Mouse (Mus musculus): ENCODE data around the gene Tex14. TPM values are rescaled to one million over a fixed set of nuclear protein-coding genes. Genes with fewer than 3 reads are reported as not detected.
A peak's percentile ranks its signal among the peaks of the same experiment; 100 is the strongest.

Gene Tex14
- polyA plus RNA-seq, 2 experiments from 2014 or later: 0.28 to 1.1 TPM

- ATAC-seq: no peak
These were observed 166.6 kb downstream of the Tex14 start for GRCm38 (mm10) chr11:87571361-87571950.

GRCm38 (mm10) chr11:87573751-87574150, 168.9 kb downstream of the Tex14 start:
- ATAC-seq: no peak

- no peak for ATAC-seq
These were observed 169.8 kb downstream of the Tex14 start for GRCm38 (mm10) chr11:87574520-87575180.

- ATAC-seq: no peak
These were observed 172.9 kb downstream of the Tex14 start for GRCm38 (mm10) chr11:87577601-87578248.

- ATAC-seq: peak; percentile 81
These were observed 173.5 kb downstream of the Tex14 start for GRCm38 (mm10) chr11:87578249-87578962.

GRCm38 (mm10) chr11:87578963-87579601, 174.2 kb downstream of the Tex14 start:
- ATAC-seq: no peak

GRCm38 (mm10) chr11:87579713-87580112, 174.8 kb downstream of the Tex14 start:
- ATAC-seq: no peak

GRCm38 (mm10) chr11:87580543-87581085, 175.7 kb downstream of the Tex14 start:
- ATAC-seq: no peak

GRCm38 (mm10) chr11:87581161-87581865, 176.4 kb downstream of the Tex14 start:
- ATAC-seq: no peak

- ATAC-seq: no peak
These were observed 177.3 kb downstream of the Tex14 start for GRCm38 (mm10) chr11:87581933-87582710.

- ATAC-seq: no peak
These were observed 178.6 kb downstream of the Tex14 start for GRCm38 (mm10) chr11:87583291-87584034.

GRCm38 (mm10) chr11:87584711-87585505, 180.0 kb downstream of the Tex14 start:
- ATAC-seq: no peak

- no peak for ATAC-seq
These were observed 182.5 kb downstream of the Tex14 start for GRCm38 (mm10) chr11:87587211-87587874.

- no peak for ATAC-seq
These were observed 184.7 kb downstream of the Tex14 start for GRCm38 (mm10) chr11:87589605-87590004.

GRCm38 (mm10) chr11:87590841-87591525, 186.1 kb downstream of the Tex14 start:
- ATAC-seq: no peak

- ATAC-seq: peak; percentile 92
These were observed 186.9 kb downstream of the Tex14 start, which contains the start of gene Mtmr4 for GRCm38 (mm10) chr11:87591526-87592353. TSS of gene Mtmr4 (plus strand) at chr11:87592162.

- no peak for ATAC-seq
These were observed 187.5 kb downstream of the Tex14 start for GRCm38 (mm10) chr11:87592354-87592695.

All from CD4-positive, CD25-positive, alpha-beta regulatory T cell, adult 4 months (primary cell).